Mouse (Mus musculus) lung, embryonic 16.5 days (tissue): Measurements from ENCODE around the gene Gm21860. TPM values are rescaled to one million over a fixed set of nuclear protein-coding genes. Genes with fewer than 3 reads are reported as not detected.
"Not testable (repeated sequence)": the region's sequence is repeated elsewhere in the genome, so short reads cannot be mapped to it uniquely, and the experiment has no call there.

Source experiments
- ATAC-seq: fragments of 200-750 bp; cut with Nextera tagmentation; 2 replicates; pipeline ENCODE4 v1.8.0; 2017; ENCODE audit warnings: low read depth, mild to moderate bottlenecking, moderate library complexity
- H3K27ac ChIP-seq: fragments of 300-500 bp; sonication (generic); 2 replicates; pipeline ENCODE4 v1.5.1; 2014; ENCODE audit warnings: mild to moderate bottlenecking, control low read depth, low read length
- H3K27me3 ChIP-seq: fragments of 300-500 bp; sonication (generic); 2 replicates; pipeline ENCODE4 v1.6.1; 2014; ENCODE audit warnings: low read depth, low read length, mixed read lengths; ENCODE audit not compliant: control insufficient read depth, insufficient read depth
- H3K36me3 ChIP-seq: fragments of 300-500 bp; sonication (generic); 2 replicates; pipeline ENCODE4 v1.6.1; 2014; ENCODE audit warnings: low read length; ENCODE audit not compliant: control insufficient read depth, insufficient read depth
- H3K4me1 ChIP-seq: fragments of 300-500 bp; sonication (generic); replicated peaks from 2 replicates; pipeline ENCODE4 v1.6.1; 2014; ENCODE audit warnings: low read length, mixed read lengths; ENCODE audit not compliant: control insufficient read depth, insufficient read depth
- H3K4me2 ChIP-seq: fragments of 300-500 bp; sonication (generic); 2 replicates; pipeline ENCODE4 v1.6.1; 2014; ENCODE audit warnings: low read depth, low read length, control low read depth
- H3K4me3 ChIP-seq: fragments of 300-500 bp; sonication (generic); 2 replicates; pipeline ENCODE4 v1.5.1; 2014; ENCODE audit warnings: mild to moderate bottlenecking, low read length, control low read depth
- H3K9ac ChIP-seq: fragments of 300-500 bp; sonication (generic); 2 replicates; pipeline ENCODE4 v1.6.1; 2014; ENCODE audit warnings: low read length, control low read depth
- H3K9me3 ChIP-seq: fragments of 300-500 bp; sonication (generic); 2 replicates; pipeline ENCODE4 v1.6.1; 2016; ENCODE audit warnings: low read length; ENCODE audit not compliant: control insufficient read depth
- WGBS: fragments of 180-500 bp; shearing (Covaris S2); extraction: QIAGEN DNeasy Blood & Tissue Kit; methylation state at CpG from one replicate; pipeline ENCODE4 v1.1.7; 2014; 5-methylcytosine and 5-hydroxymethylcytosine counted together
- polyA plus RNA-seq: library from polyadenylated mRNA; unstranded; fragments of >200 nt; fragmentation: Nextera tagmentation; extraction: Ambion mirVana; gene quantifications from 2 replicates; pipeline ENCODE4 v1.2.1, GENCODE M21; 2015

Gene Gm21860
- polyA plus RNA-seq, 1 experiment from 2014 or later, result not detected

- H3K4me2 ChIP-seq, H3K27ac ChIP-seq, H3K36me3 ChIP-seq, H3K9ac ChIP-seq, H3K4me3 ChIP-seq, H3K9me3 ChIP-seq, H3K4me1 ChIP-seq, ATAC-seq, H3K27me3 ChIP-seq: not testable (repeated sequence)
- 69% methylated on average over 19 of the region's 23 CpGs for WGBS
Measured at GRCm38 (mm10) chrY:90725701-90726451, 28.7 kb downstream of the Gm21860 start.

DNA sequence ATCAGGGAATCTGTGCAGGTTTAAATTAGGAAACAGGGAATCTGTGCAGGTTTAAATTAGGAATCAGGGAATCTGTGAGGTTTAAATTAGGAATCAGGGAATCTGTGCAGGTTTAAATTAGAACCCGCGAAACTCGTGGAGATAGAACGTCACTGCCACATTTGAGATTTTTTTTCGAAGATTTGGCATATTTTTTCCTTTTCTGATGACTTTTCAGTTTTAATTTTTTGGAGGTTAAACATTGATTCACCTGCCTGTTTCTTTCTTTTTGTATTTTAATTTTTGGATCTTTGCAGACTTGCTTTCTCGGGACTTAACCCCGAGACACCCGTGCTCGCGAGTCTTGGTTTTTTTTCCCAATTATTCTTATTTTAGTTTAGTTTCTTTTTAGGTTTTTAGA is 29.5 kb downstream of the Gm21860 start:
- ATAC-seq, result not testable (repeated sequence)

GRCm38 (mm10) chrY:90724014-90724709 is 30.5 kb downstream of the Gm21860 start:
- not testable (repeated sequence) for H3K36me3 ChIP-seq, H3K9me3 ChIP-seq, H3K4me1 ChIP-seq, H3K4me3 ChIP-seq, H3K27ac ChIP-seq, H3K4me2 ChIP-seq, H3K27me3 ChIP-seq, H3K9ac ChIP-seq
- peak; percentile 60; the same call in 1 of the 2 replicates for ATAC-seq
- 52% methylated on average over 8 of the region's 8 CpGs for WGBS

More for the DNA sequence above, 29.5 kb downstream of the Gm21860 start:
- not testable (repeated sequence) for H3K4me1 ChIP-seq, H3K9ac ChIP-seq, H3K27me3 ChIP-seq, H3K4me3 ChIP-seq, H3K4me2 ChIP-seq, H3K27ac ChIP-seq, H3K36me3 ChIP-seq, H3K9me3 ChIP-seq
- 87% methylated on average over 10 of the region's 10 CpGs for WGBS

- not testable (repeated sequence) for H3K27ac ChIP-seq, H3K36me3 ChIP-seq, H3K9me3 ChIP-seq, H3K9ac ChIP-seq, H3K27me3 ChIP-seq, H3K4me3 ChIP-seq, H3K4me1 ChIP-seq, H3K4me2 ChIP-seq
- ATAC-seq, result peak; percentile 81; the same call in 1 of the 2 replicates
- 71% methylated on average over 8 of the region's 9 CpGs for WGBS
Measured at GRCm38 (mm10) chrY:90723336-90723987, 31.2 kb downstream of the Gm21860 start.

DNA sequence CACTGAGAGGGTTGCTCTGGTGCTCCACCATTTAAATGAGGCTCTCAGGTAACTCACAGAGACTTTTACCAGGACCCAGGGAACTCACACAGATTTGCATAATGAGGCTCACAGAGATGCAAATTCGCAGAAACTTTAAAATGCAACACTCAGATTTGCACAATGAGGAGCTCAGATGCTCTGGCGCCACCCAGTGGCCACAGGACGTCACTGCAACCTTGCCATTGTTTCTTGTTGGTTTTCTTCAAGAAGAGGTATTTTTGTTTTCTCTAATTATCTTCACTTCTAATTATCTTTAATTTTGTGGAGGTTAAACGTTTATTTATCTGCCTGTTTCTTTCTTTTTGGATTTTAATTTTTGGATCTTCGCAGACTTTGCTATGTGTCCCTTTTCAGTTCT is 34.1 kb downstream of the Gm21860 start:
- H3K4me2 ChIP-seq, H3K4me3 ChIP-seq, H3K4me1 ChIP-seq, ATAC-seq, H3K27me3 ChIP-seq, H3K27ac ChIP-seq, H3K9ac ChIP-seq, H3K36me3 ChIP-seq, H3K9me3 ChIP-seq: not testable (repeated sequence)
- 30% methylated on average over 5 of the region's 5 CpGs for WGBS

GRCm38 (mm10) chrY:90719403-90720232 is 35.0 kb downstream of the Gm21860 start:
- H3K9ac ChIP-seq, H3K9me3 ChIP-seq, H3K27me3 ChIP-seq, H3K4me2 ChIP-seq, H3K36me3 ChIP-seq, H3K27ac ChIP-seq, ATAC-seq, H3K4me1 ChIP-seq, H3K4me3 ChIP-seq: not testable (repeated sequence)
- WGBS, result 79% methylated on average over 13 of the region's 13 CpGs

GRCm38 (mm10) chrY:90718583-90719402 is 35.8 kb downstream of the Gm21860 start:
- H3K4me2 ChIP-seq, H3K4me3 ChIP-seq, H3K27ac ChIP-seq, H3K9ac ChIP-seq, H3K27me3 ChIP-seq, H3K9me3 ChIP-seq, H3K4me1 ChIP-seq, H3K36me3 ChIP-seq: not testable (repeated sequence)
- ATAC-seq, result peak; percentile 86; the same call in 1 of the 2 replicates
- 70% methylated on average over 19 of the region's 22 CpGs for WGBS

GRCm38 (mm10) chrY:90718021-90718420 is 36.6 kb downstream of the Gm21860 start:
- 84% methylated on average over 9 of the region's 9 CpGs for WGBS
- ATAC-seq, H3K36me3 ChIP-seq, H3K4me2 ChIP-seq, H3K27me3 ChIP-seq, H3K4me1 ChIP-seq, H3K4me3 ChIP-seq, H3K9me3 ChIP-seq, H3K27ac ChIP-seq, H3K9ac ChIP-seq: not testable (repeated sequence)
